Mouse (Mus musculus) heart, postnatal 0 days (tissue): ENCODE data around the gene Trip11. TPM values are rescaled to one million over a fixed set of nuclear protein-coding genes. Genes with fewer than 3 reads are reported as not detected.
"Not testable (repeated sequence)": the region's sequence is repeated elsewhere in the genome, so short reads cannot be mapped to it uniquely, and the experiment has no call there.

Source experiments
- ATAC-seq: fragments of 200-750 bp; cut with Nextera tagmentation; 2 replicates; pipeline ENCODE4 v1.8.0; 2017; ENCODE audit warnings: low read depth, moderate number of reproducible peaks, moderate library complexity; ENCODE audit not compliant: insufficient read depth
- DNase-seq: peaks from one replicate; pipeline ENCODE4 v3.0.0-alpha.2; 2016; ENCODE audit warnings: low spot score
- H3K27ac ChIP-seq: fragments of 300-500 bp; sonication (generic); 2 replicates; pipeline ENCODE4 v1.5.1; 2014; ENCODE audit warnings: low read depth, mild to moderate bottlenecking
- H3K27me3 ChIP-seq: fragments of 300-500 bp; sonication (generic); 2 replicates; pipeline ENCODE4 v1.6.1; 2014; ENCODE audit warnings: low read length, mixed read lengths; ENCODE audit not compliant: control insufficient read depth, insufficient read depth
- H3K36me3 ChIP-seq: fragments of 300-500 bp; sonication (generic); replicated peaks from 2 replicates; pipeline ENCODE4 v1.6.1; 2014; ENCODE audit warnings: low read length, mixed read lengths; ENCODE audit not compliant: control insufficient read depth, insufficient read depth
- H3K4me1 ChIP-seq: fragments of 300-500 bp; sonication (generic); 2 replicates; pipeline ENCODE4 v1.6.1; 2014; ENCODE audit warnings: antibody characterized with exemption; ENCODE audit not compliant: control insufficient read depth, insufficient read depth
- H3K4me2 ChIP-seq: fragments of 300-500 bp; sonication (generic); 2 replicates; pipeline ENCODE4 v1.6.1; 2014; ENCODE audit warnings: low read depth, mild to moderate bottlenecking, low read length, moderate library complexity
- H3K4me3 ChIP-seq: fragments of 300-500 bp; sonication (generic); 2 replicates; pipeline ENCODE4 v1.5.1; 2014; ENCODE audit warnings: low read depth, low read length
- H3K9ac ChIP-seq: fragments of 300-500 bp; sonication (generic); replicated peaks from 2 replicates; pipeline ENCODE4 v1.6.1; 2014; ENCODE audit warnings: low read depth, low read length, mixed read lengths
- H3K9me3 ChIP-seq: fragments of 300-500 bp; sonication (generic); replicated peaks from 2 replicates; pipeline ENCODE4 v1.6.1; 2016; ENCODE audit warnings: low read length; ENCODE audit not compliant: control insufficient read depth
- CTCF ChIP-seq: IDR thresholded peaks from 2 replicates; pipeline ENCODE4 v1.5.1; 2016; ENCODE audit warnings: antibody characterized with exemption, control low read depth, low read depth
- EP300 ChIP-seq: IDR thresholded peaks from 2 replicates; pipeline ENCODE4 v1.6.1; 2016; ENCODE audit warnings: antibody characterized with exemption, low read depth
- WGBS: fragments of 180-500 bp; shearing (Covaris S2); extraction: QIAGEN DNeasy Blood & Tissue Kit; methylation state at CpG from one replicate; pipeline ENCODE4 v1.1.7; 2014; 5-methylcytosine and 5-hydroxymethylcytosine counted together
- polyA plus RNA-seq: library from polyadenylated mRNA; unstranded; fragments of >200 nt; fragmentation: Nextera tagmentation; extraction: Ambion mirVana; gene quantifications from 2 replicates; pipeline ENCODE4 v1.2.1, GENCODE M21; 2015
- total RNA-seq: library from RNA; depleted of rRNA; stranded (reverse); fragments of >200 nt; gene quantifications from 2 replicates; pipeline ENCODE4 v1.2.3, GENCODE M21; 2014; ENCODE audit warnings: low replicate concordance

Trip11 gene
- total and polyA plus RNA-seq, 2 experiments from 2014 or later = 20.7 to 23.4 TPM

GRCm38 (mm10) chr12:101957079-101957941 is 44.2 kb upstream of the Trip11 start:
- Histone ChIP-seq H3K27ac (peak overlapping the region; percentile 74), H3K4me2 (peak overlapping the region; percentile 81), H3K4me3 (peak overlapping the region; percentile 76), H3K27me3 (no peaks in the 10 kb centered on the region), H3K9ac (peak overlapping the region; percentile 75), H3K9me3 (no peaks in the 10 kb centered on the region), H3K36me3 (no peaks in the 10 kb centered on the region), H3K4me1 (peaks cover 10% of the 10 kb centered on the region; the same call in 1 of the 2 replicates)
- ATAC-seq (no peak; the same call in 1 of the 2 replicates), DNase-seq (no peak)
- TF ChIP-seq EP300 (no peak), CTCF (no peak)
- 10% methylated on average over 26 of the region's 26 CpGs for WGBS

GRCm38 (mm10) chr12:101955821-101956220 is 42.8 kb upstream of the Trip11 start:
- not testable (repeated sequence) for ATAC-seq, H3K9ac ChIP-seq, H3K36me3 ChIP-seq, H3K27ac ChIP-seq, DNase-seq, H3K9me3 ChIP-seq, H3K4me3 ChIP-seq, H3K27me3 ChIP-seq, H3K4me2 ChIP-seq
- H3K4me1 ChIP-seq = peaks cover 10% of the 10 kb centered on the region; the same call in 1 of the 2 replicates
- WGBS = 97% methylated on average over 8 of the region's 8 CpGs

- H3K4me1 ChIP-seq = peaks cover 4% of the 10 kb centered on the region; the same call in 1 of the 2 replicates
- DNase-seq (no peak), ATAC-seq (no peak)
- TF ChIP-seq CTCF (no peak), EP300 (no peak)
- no peak overlapping the region for H3K4me2 ChIP-seq
- no peaks in the 10 kb centered on the region for H3K9me3 ChIP-seq
- no peak overlapping the region for H3K27ac ChIP-seq
- WGBS = 63% methylated on average over 4 of the region's 4 CpGs
- peaks cover 31% of the 10 kb centered on the region for H3K36me3 ChIP-seq
- no peak overlapping the region for H3K9ac ChIP-seq
- no peaks in the 10 kb centered on the region for H3K27me3 ChIP-seq
- no peak overlapping the region for H3K4me3 ChIP-seq
Observed at GRCm38 (mm10) chr12:101948801-101949200, 35.7 kb upstream of the Trip11 start.

GRCm38 (mm10) chr12:101947986-101948385 is 34.9 kb upstream of the Trip11 start:
- no peak for TF ChIP-seq CTCF
- no peak for TF ChIP-seq EP300
- Histone ChIP-seq H3K27me3 (no peaks in the 10 kb centered on the region), H3K27ac (no peak overlapping the region), H3K4me3 (no peak overlapping the region), H3K9me3 (no peaks in the 10 kb centered on the region), H3K9ac (no peak overlapping the region), H3K4me1 (peaks cover 4% of the 10 kb centered on the region; the same call in 1 of the 2 replicates), H3K4me2 (no peak overlapping the region), H3K36me3 (peaks cover 32% of the 10 kb centered on the region)
- DNase-seq (no peak), ATAC-seq (no peak)
- WGBS = 85% methylated on average over 8 of the region's 8 CpGs

- TF ChIP-seq CTCF (no peak), EP300 (no peak)
- DNase-seq = no peak
- H3K4me1 ChIP-seq = no peaks in the 10 kb centered on the region
- WGBS = 84% methylated on average over 7 of the region's 7 CpGs
- no peak overlapping the region for H3K4me3 ChIP-seq
- no peak overlapping the region for H3K9ac ChIP-seq
- ATAC-seq = no peak
- no peak overlapping the region for H3K27ac ChIP-seq
- H3K27me3 ChIP-seq = no peaks in the 10 kb centered on the region
- H3K9me3 ChIP-seq = no peaks in the 10 kb centered on the region
- peaks cover 61% of the 10 kb centered on the region for H3K36me3 ChIP-seq
- H3K4me2 ChIP-seq = no peak overlapping the region
Observed at GRCm38 (mm10) chr12:101937572-101937971, 24.5 kb upstream of the Trip11 start.
